Mouse (Mus musculus) bone marrow macrophage, adult 2 months (primary cell): Measurements from ENCODE around the gene Crip1. TPM values are rescaled to one million over a fixed set of nuclear protein-coding genes. Genes with fewer than 3 reads are reported as not detected.
A peak's percentile ranks its signal among the peaks of the same experiment; 100 is the strongest.

Experiments used
- H3K27ac ChIP-seq: 2 replicates; pipeline ENCODE4 v1.5.1; 2012; ENCODE audit warnings: low read depth, low read length; ENCODE audit not compliant: insufficient read depth
- H3K4me1 ChIP-seq: 2 replicates; pipeline ENCODE4 v1.6.1; 2012; ENCODE audit warnings: low read length; ENCODE audit not compliant: control insufficient read depth, insufficient read depth
- H3K4me3 ChIP-seq: 2 replicates; pipeline ENCODE4 v1.5.1; 2012; ENCODE audit warnings: mild to moderate bottlenecking, low read length, moderate library complexity; ENCODE audit not compliant: insufficient read depth
- CTCF ChIP-seq: IDR thresholded peaks from 2 replicates; pipeline ENCODE4 v1.5.1; 2012; ENCODE audit warnings: low read depth, mild to moderate bottlenecking, low read length, moderate library complexity
- POLR2A ChIP-seq: IDR thresholded peaks from 2 replicates; pipeline ENCODE4 v1.6.1; 2012; ENCODE audit warnings: mild to moderate bottlenecking, low read depth, low read length, borderline replicate concordance
- polyA plus RNA-seq: library from polyadenylated mRNA; stranded (reverse); fragments of >200 nt; gene quantifications from 2 replicates; pipeline ENCODE4 v1.2.4, GENCODE M21; 2012; ENCODE audit not compliant: missing spikeins, insufficient read depth, insufficient read length

The Crip1 gene
- polyA plus RNA-seq, 1 experiment, result 582 TPM

GRCm38 (mm10) chr12:113155076-113155771, 9.1 kb downstream of the Crip1 start:
- Histone ChIP-seq H3K4me1 (peaks cover 28% of the 10 kb centered on the region), H3K4me3 (peak overlapping the region; percentile 44)

GRCm38 (mm10) chr12:113155887-113156539, 9.9 kb downstream of the Crip1 start, which contains the start of gene Tedc1:
TSS of gene Tedc1 (plus strand) at chr12:113156421.
- Histone ChIP-seq H3K4me1 (peaks cover 28% of the 10 kb centered on the region), H3K4me3 (peak within 1 kb of the TSS; percentile 75), H3K27ac (peak within 1 kb of the TSS; percentile 11)
- TF ChIP-seq CTCF (peak; percentile 47; the same call in 1 of the 2 replicates), POLR2A (no peak)

More at GRCm38 (mm10) chr12:113155076-113155771, 9.1 kb downstream of the Crip1 start:
- H3K27ac ChIP-seq, result peak overlapping the region; percentile 11
- no peak for TF ChIP-seq POLR2A
- TF ChIP-seq CTCF, result no peak

GRCm38 (mm10) chr12:113156540-113156929, 10.4 kb downstream of the Crip1 start:
- peak overlapping the region; percentile 75 for H3K4me3 ChIP-seq
- peaks cover 28% of the 10 kb centered on the region for H3K4me1 ChIP-seq
- no peak for TF ChIP-seq POLR2A
- TF ChIP-seq CTCF, result no peak
- H3K27ac ChIP-seq, result no peak overlapping the region

GRCm38 (mm10) chr12:113157002-113157401, 10.9 kb downstream of the Crip1 start:
- peak overlapping the region; percentile 75 for H3K4me3 ChIP-seq
- peaks cover 28% of the 10 kb centered on the region for H3K4me1 ChIP-seq
- no peak overlapping the region for H3K27ac ChIP-seq
- TF ChIP-seq POLR2A (no peak), CTCF (no peak)

GRCm38 (mm10) chr12:113157521-113157920, 11.4 kb downstream of the Crip1 start:
- Histone ChIP-seq H3K4me1 (peaks cover 25% of the 10 kb centered on the region), H3K4me3 (no peak overlapping the region), H3K27ac (no peak overlapping the region)
- TF ChIP-seq POLR2A, result no peak
- no peak for TF ChIP-seq CTCF

GRCm38 (mm10) chr12:113157971-113158370, 11.9 kb downstream of the Crip1 start:
- Histone ChIP-seq H3K4me3 (no peak overlapping the region), H3K27ac (no peak overlapping the region), H3K4me1 (peaks cover 24% of the 10 kb centered on the region)
- TF ChIP-seq POLR2A, result no peak
- no peak for TF ChIP-seq CTCF

GRCm38 (mm10) chr12:113163561-113164006, 17.5 kb downstream of the Crip1 start:
- H3K4me1 ChIP-seq, result peaks cover 13% of the 10 kb centered on the region
- H3K27ac ChIP-seq, result no peak overlapping the region
- TF ChIP-seq POLR2A, result no peak
- TF ChIP-seq CTCF, result no peak
- H3K4me3 ChIP-seq, result no peak overlapping the region

GRCm38 (mm10) chr12:113168031-113168536, 22.0 kb downstream of the Crip1 start:
- no peak for TF ChIP-seq POLR2A
- TF ChIP-seq CTCF, result no peak
- no peak overlapping the region for H3K27ac ChIP-seq
- peak overlapping the region; percentile 4; the same call in 1 of the 2 replicates for H3K4me3 ChIP-seq
- H3K4me1 ChIP-seq, result peaks cover 14% of the 10 kb centered on the region

- H3K4me3 ChIP-seq, result no peak overlapping the region
- TF ChIP-seq POLR2A, result no peak
- no peak for TF ChIP-seq CTCF
- H3K4me1 ChIP-seq, result no peaks in the 10 kb centered on the region
- H3K27ac ChIP-seq, result no peak overlapping the region
Measured at GRCm38 (mm10) chr12:113176960-113177725, 31.0 kb downstream of the Crip1 start.

- H3K4me1 ChIP-seq, result no peaks in the 10 kb centered on the region
- H3K4me3 ChIP-seq, result no peak overlapping the region
- TF ChIP-seq CTCF (no peak), POLR2A (no peak)
- no peak overlapping the region for H3K27ac ChIP-seq
Measured at GRCm38 (mm10) chr12:113181020-113181419, 34.9 kb downstream of the Crip1 start.
